20 mouse cellular contexts compared by ENCODE assay signal in the genomic region with DNA sequence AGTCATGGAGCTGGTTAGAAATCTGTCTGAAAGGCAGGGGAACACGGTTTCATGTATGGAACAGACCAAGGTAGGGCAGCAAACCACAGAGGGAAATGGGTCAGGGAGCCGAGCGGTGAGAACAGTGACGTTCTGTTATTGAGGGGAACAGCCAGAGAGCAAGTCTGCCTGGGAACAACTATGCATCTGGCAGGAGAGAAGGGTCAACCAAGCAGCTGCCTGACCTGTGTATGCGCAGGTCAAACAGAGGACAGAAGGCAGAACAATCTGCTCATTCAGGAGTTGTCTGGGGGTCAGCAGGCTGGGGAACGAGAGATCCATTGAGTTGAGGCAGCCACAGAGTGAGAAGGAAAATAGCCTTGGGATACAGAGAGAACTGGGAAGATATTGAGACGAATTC.
DNase-seq lines count a peak whose midpoint lies in the region; ATAC-seq and TF ChIP-seq lines count a peak whose summit lies in the region.
"Had no signal": no experiment of that assay in that cellular context is flagged by ENCODE, and none has a peak within 500 bp of the region (broad histone marks: within the 10 kb centered on the region; RNA-seq: fewer than 3 reads in every experiment).

No protein-coding gene starts in this region.

- TF ChIP-seq CTCF in intestine, postnatal 0 days (IDR thresholded peaks at IDR 0.05; ENCODE audit: low read depth), result no peak

- H3K27me3 ChIP-seq in intestine, embryonic 16.5 days (replicated peaks; ENCODE audit: control insufficient read depth, insufficient read depth, low read length), result no peaks in the 10 kb centered on the region
- no peaks in the 10 kb centered on the region for H3K27me3 ChIP-seq in intestine, postnatal 0 days (replicated peaks; ENCODE audit: control insufficient read depth, insufficient read depth, low read length)
- no peaks in the 10 kb centered on the region for H3K27me3 ChIP-seq in limb, embryonic 10.5 days (ENCODE audit: low read depth, poor library complexity, severe bottlenecking)
- H3K27me3 ChIP-seq in neural tube, embryonic 14.5 days (ENCODE audit: control insufficient read depth, insufficient read depth, low read length), result no peaks in the 10 kb centered on the region

- no peak overlapping the region for H3K9ac ChIP-seq in intestine, embryonic 16.5 days (ENCODE audit: low read depth, low read length)
- H3K9ac ChIP-seq in intestine, postnatal 0 days (ENCODE audit: low read depth, low read length), result no peak overlapping the region
- H3K9ac ChIP-seq in neural tube, embryonic 14.5 days (replicated peaks; ENCODE audit: low read depth, low read length), result no peak overlapping the region
- H3K9ac ChIP-seq: forebrain, postnatal 0 days had no signal

- peak; percentile 27 for DNase-seq in embryo, embryonic 11.5 days (ENCODE audit: low read depth, low spot score)
- DNase-seq in limb, embryonic 10.5 days (ENCODE audit: low spot score), result peak; percentile 47
- no peak for DNase-seq in urinary bladder, adult 2 months (ENCODE audit: low spot score)
- no peak for DNase-seq in adrenal gland, adult (ENCODE audit: inconsistent age in 2 of 2, low spot score in 1 of 2)
- DNase-seq: adrenal gland, adult 2 months; cerebellum, adult 11-12 months; cerebellum, postnatal 36 days; forebrain, postnatal 0 days; gastrocnemius, postnatal 10 days; heart, postnatal 36 days; kidney, adult 18-20 months; kidney, postnatal 36 days; left cerebral cortex, postnatal 4 days; midbrain, embryonic 14.5 days; thymus, postnatal 36 days had no signal

- peak; percentile 53; the same call in 1 of the 2 replicates for ATAC-seq in intestine, embryonic 16.5 days
- no peak for ATAC-seq in intestine, postnatal 0 days
- peak; percentile 60; the same call in 1 of the 2 replicates for ATAC-seq in neural tube, embryonic 14.5 days (ENCODE audit: low read depth)
- ATAC-seq: forebrain, postnatal 0 days had no signal

- no peak overlapping the region for H3K27ac ChIP-seq in intestine, embryonic 16.5 days (ENCODE audit: low read length)
- H3K27ac ChIP-seq in intestine, postnatal 0 days (ENCODE audit: low read depth, low read length), result no peak overlapping the region
- H3K27ac ChIP-seq in limb, embryonic 10.5 days, result no peak overlapping the region
- H3K27ac ChIP-seq in neural tube, embryonic 14.5 days (ENCODE audit: low read depth, low read length), result no peak overlapping the region

- H3K36me3 ChIP-seq in intestine, embryonic 16.5 days (ENCODE audit: control insufficient read depth, insufficient read depth, low read length), result no peaks in the 10 kb centered on the region
- H3K36me3 ChIP-seq in intestine, postnatal 0 days (ENCODE audit: control insufficient read depth, insufficient read depth), result no peaks in the 10 kb centered on the region
- no peaks in the 10 kb centered on the region for H3K36me3 ChIP-seq in limb, embryonic 10.5 days
- H3K36me3 ChIP-seq in neural tube, embryonic 14.5 days (ENCODE audit: control insufficient read depth, insufficient read depth, low read length), result no peaks in the 10 kb centered on the region
- H3K36me3 ChIP-seq: G1E had no signal

- no peaks in the 10 kb centered on the region for H3K4me1 ChIP-seq in intestine, embryonic 16.5 days (ENCODE audit: control insufficient read depth, insufficient read depth, low read length)
- H3K4me1 ChIP-seq in intestine, postnatal 0 days (replicated peaks; ENCODE audit: control insufficient read depth, insufficient read depth, low read length), result no peaks in the 10 kb centered on the region
- peaks cover 8% of the 10 kb centered on the region for H3K4me1 ChIP-seq in limb, embryonic 10.5 days
- no peaks in the 10 kb centered on the region for H3K4me1 ChIP-seq in neural tube, embryonic 14.5 days (ENCODE audit: control insufficient read depth, insufficient read depth, low read length)

- no peak overlapping the region for H3K4me2 ChIP-seq in intestine, embryonic 16.5 days (ENCODE audit: low read depth, low read length)
- H3K4me2 ChIP-seq in intestine, postnatal 0 days (replicated peaks; ENCODE audit: low read depth), result no peak overlapping the region
- no peak overlapping the region for H3K4me2 ChIP-seq in neural tube, embryonic 14.5 days (ENCODE audit: low read depth, low read length)

- WGBS in intestine, embryonic 16.5 days, result 36% methylated on average over 7 of the region's 7 CpGs
- 43% methylated on average over 7 of the region's 7 CpGs for WGBS in intestine, postnatal 0 days
- 29% methylated on average over 7 of the region's 7 CpGs for WGBS in limb, embryonic 10.5 days
- WGBS in neural tube, embryonic 14.5 days, result 13% methylated on average over 7 of the region's 7 CpGs

- H3K4me3 ChIP-seq in intestine, embryonic 16.5 days (ENCODE audit: low read length), result no peak overlapping the region
- no peak overlapping the region for H3K4me3 ChIP-seq in intestine, postnatal 0 days (ENCODE audit: low read depth, low read length)
- H3K4me3 ChIP-seq in limb, embryonic 10.5 days, result no peak overlapping the region
- no peak overlapping the region for H3K4me3 ChIP-seq in neural tube, embryonic 14.5 days (ENCODE audit: low read depth, low read length)
- H3K4me3 ChIP-seq: erythroblast, embryonic 14.5 days had no signal

- H3K9me3 ChIP-seq in intestine, embryonic 16.5 days (ENCODE audit: control insufficient read depth, low read length), result no peaks in the 10 kb centered on the region
- H3K9me3 ChIP-seq in intestine, postnatal 0 days (ENCODE audit: control insufficient read depth), result no peaks in the 10 kb centered on the region
- no peaks in the 10 kb centered on the region for H3K9me3 ChIP-seq in limb, embryonic 10.5 days (replicated peaks)
- H3K9me3 ChIP-seq in neural tube, embryonic 14.5 days (ENCODE audit: control insufficient read depth, low read length), result no peaks in the 10 kb centered on the region
- H3K9me3 ChIP-seq: G1E had no signal

Comparison
In these comparisons a context has a peak if more than half of its experiments do, and no peak if none do; other contexts are left out.
1. DNase-seq: peak in embryo, embryonic 11.5 days (single experiment) and limb, embryonic 10.5 days (single experiment); none in urinary bladder, adult 2 months (single experiment) and adrenal gland, adult (0 of 2).